Mouse (Mus musculus) kidney, postnatal 0 days (tissue): ENCODE measurements around the gene Gdpd4. TPM values are rescaled to one million over a fixed set of nuclear protein-coding genes. Genes with fewer than 3 reads are reported as not detected.

Experiments
- ATAC-seq: fragments of 200-750 bp; cut with Nextera tagmentation; replicated peaks from 2 replicates; pipeline ENCODE4 v1.8.0; 2017; ENCODE audit warnings: low read depth, moderate number of reproducible peaks, moderate TSS enrichment, moderate library complexity; ENCODE audit not compliant: low FRiP score
- DNase-seq: peaks from one replicate; pipeline ENCODE4 v3.0.0-alpha.2; 2016; ENCODE audit warnings: low spot score
- H3K27ac ChIP-seq: fragments of 300-500 bp; sonication (generic); 2 replicates; pipeline ENCODE4 v1.5.1; 2014; ENCODE audit warnings: mild to moderate bottlenecking
- H3K27me3 ChIP-seq: fragments of 300-500 bp; sonication (generic); 2 replicates; pipeline ENCODE4 v1.6.1; 2014; ENCODE audit warnings: low read length, mixed read lengths; ENCODE audit not compliant: insufficient read depth
- H3K36me3 ChIP-seq: fragments of 300-500 bp; sonication (generic); 2 replicates; pipeline ENCODE4 v1.6.1; 2014; ENCODE audit warnings: low read length, mixed read lengths; ENCODE audit not compliant: insufficient read depth
- H3K4me1 ChIP-seq: fragments of 300-500 bp; sonication (generic); replicated peaks from 2 replicates; pipeline ENCODE4 v1.6.1; 2014; ENCODE audit warnings: antibody characterized with exemption, low read length, mixed read lengths; ENCODE audit not compliant: insufficient read depth
- H3K4me2 ChIP-seq: fragments of 300-500 bp; sonication (generic); 2 replicates; pipeline ENCODE4 v1.6.1; 2014; ENCODE audit warnings: mild to moderate bottlenecking, low read length, moderate library complexity, mixed read lengths
- H3K4me3 ChIP-seq: fragments of 300-500 bp; sonication (generic); replicated peaks from 2 replicates; pipeline ENCODE4 v1.5.1; 2014; ENCODE audit warnings: low read depth, low read length
- H3K9ac ChIP-seq: fragments of 300-500 bp; sonication (generic); 2 replicates; pipeline ENCODE4 v1.6.1; 2014; ENCODE audit warnings: low read depth, low read length
- H3K9me3 ChIP-seq: fragments of 300-500 bp; sonication (generic); replicated peaks from 2 replicates; pipeline ENCODE4 v1.6.1; 2016; ENCODE audit warnings: low read length, inconsistent platforms, mixed read lengths
- CTCF ChIP-seq: IDR thresholded peaks from 2 replicates; pipeline ENCODE4 v1.5.1; 2016; ENCODE audit warnings: antibody characterized with exemption, low read depth, mild to moderate bottlenecking, moderate library complexity
- WGBS: fragments of 180-500 bp; shearing (Covaris S2); extraction: QIAGEN DNeasy Blood & Tissue Kit; methylation state at CpG from one replicate; pipeline ENCODE4 v1.1.7; 2014; 5-methylcytosine and 5-hydroxymethylcytosine counted together
- polyA plus RNA-seq: library from polyadenylated mRNA; unstranded; fragments of >200 nt; fragmentation: Nextera tagmentation; extraction: Ambion mirVana; gene quantifications from 2 replicates; pipeline ENCODE4 v1.2.1, GENCODE M21; 2015

Gdpd4 gene
- polyA plus RNA-seq, 1 experiment from 2014 or later: not detected

DNA sequence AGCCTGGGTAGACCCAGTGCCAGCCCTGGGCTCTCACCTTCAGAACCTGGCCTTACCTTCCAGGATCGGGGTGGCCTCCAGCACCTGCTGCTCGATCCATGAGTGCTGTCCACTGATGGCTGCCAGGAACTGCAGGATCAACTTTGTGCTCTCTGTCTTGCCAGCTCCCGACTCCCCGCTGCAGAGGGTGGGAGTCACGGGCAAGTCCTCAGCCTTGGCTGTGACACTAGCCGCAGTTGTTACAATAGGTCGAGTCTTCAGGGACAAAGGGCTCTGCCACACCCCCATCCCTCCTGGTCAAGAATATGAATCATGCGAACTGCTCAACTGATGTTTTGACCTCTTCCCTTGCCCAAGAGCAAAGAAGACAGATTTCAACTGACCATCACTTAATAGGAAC is 177.8 kb downstream of the Gdpd4 start:
- Histone ChIP-seq H3K4me3 (no peak overlapping the region), H3K27ac (no peak overlapping the region), H3K4me1 (no peaks in the 10 kb centered on the region), H3K4me2 (no peak overlapping the region), H3K27me3 (no peaks in the 10 kb centered on the region), H3K36me3 (peaks cover 8% of the 10 kb centered on the region; the same call in 1 of the 2 replicates), H3K9me3 (no peaks in the 10 kb centered on the region), H3K9ac (no peak overlapping the region)
- ATAC-seq: no peak
- DNase-seq: no peak
- 92% methylated on average over 8 of the region's 8 CpGs for WGBS
- TF ChIP-seq CTCF: no peak

Other genes with a start within 250 kb of the Gdpd4 start
- gene Clns1a, start 223.3 kb upstream of the Gdpd4 start, polyA plus RNA-seq: 142 and 149 TPM in 2 replicates
- 36.9 and 40.9 TPM in 2 replicates for gene Aqp11, start 181.7 kb upstream of the Gdpd4 start, polyA plus RNA-seq
- 12.4 and 14.6 TPM in 2 replicates for gene Pak1, start 131.4 kb upstream of the Gdpd4 start, polyA plus RNA-seq
- gene Myo7a, start 199.6 kb downstream of the Gdpd4 start, polyA plus RNA-seq: 7.6 and 8.7 TPM in 2 replicates
- 0.38 and 0.50 TPM in 2 replicates for gene Omp, start 225.5 kb downstream of the Gdpd4 start, polyA plus RNA-seq